Mouse (Mus musculus): ENCODE measurements around the gene Slc26a9.

The Slc26a9 gene

GRCm38 (mm10) chr1:131734657-131735273 lies 9.1 kb upstream of the Slc26a9 start:
- no peak for DNase-seq (ENCODE audit: extremely low read depth, insufficient read length, low spot score)

GRCm38 (mm10) chr1:131736494-131736893 lies 7.3 kb upstream of the Slc26a9 start:
- no peak for DNase-seq (ENCODE audit: extremely low read depth, insufficient read length, low spot score)

- peak; percentile 31 for DNase-seq (ENCODE audit: extremely low read depth, insufficient read length, low spot score)
Observed at GRCm38 (mm10) chr1:131737269-131737668, 6.6 kb upstream of the Slc26a9 start.

GRCm38 (mm10) chr1:131738760-131739159 lies 5.1 kb upstream of the Slc26a9 start:
- DNase-seq (ENCODE audit: extremely low read depth, insufficient read length, low spot score) = no peak

- no peak for DNase-seq (ENCODE audit: extremely low read depth, insufficient read length, low spot score)
Observed at GRCm38 (mm10) chr1:131739481-131740160, 4.2 kb upstream of the Slc26a9 start.

GRCm38 (mm10) chr1:131745391-131745790 lies 1.6 kb downstream of the Slc26a9 start:
- DNase-seq (ENCODE audit: extremely low read depth, insufficient read length, low spot score) = no peak

- peak; percentile 50 for DNase-seq (ENCODE audit: extremely low read depth, insufficient read length, low spot score)
Observed at GRCm38 (mm10) chr1:131747761-131748160, 3.9 kb downstream of the Slc26a9 start.

GRCm38 (mm10) chr1:131748636-131749035 lies 4.8 kb downstream of the Slc26a9 start:
- no peak for DNase-seq (ENCODE audit: extremely low read depth, insufficient read length, low spot score)

GRCm38 (mm10) chr1:131749706-131750545 lies 6.1 kb downstream of the Slc26a9 start:
- no peak for DNase-seq (ENCODE audit: extremely low read depth, insufficient read length, low spot score)

GRCm38 (mm10) chr1:131751181-131751890 lies 7.5 kb downstream of the Slc26a9 start:
- DNase-seq (ENCODE audit: extremely low read depth, insufficient read length, low spot score) = peak; percentile 60

- peak; percentile 33 for DNase-seq (ENCODE audit: extremely low read depth, insufficient read length, low spot score)
Observed at GRCm38 (mm10) chr1:131751891-131752311, 8.1 kb downstream of the Slc26a9 start.

- no peak for DNase-seq (ENCODE audit: extremely low read depth, insufficient read length, low spot score)
Observed at GRCm38 (mm10) chr1:131754212-131754829, 10.5 kb downstream of the Slc26a9 start.

- no peak for DNase-seq (ENCODE audit: extremely low read depth, insufficient read length, low spot score)
Observed at GRCm38 (mm10) chr1:131754916-131755315, 11.1 kb downstream of the Slc26a9 start.

- DNase-seq (ENCODE audit: extremely low read depth, insufficient read length, low spot score) = no peak
Observed at GRCm38 (mm10) chr1:131757211-131757610, 13.4 kb downstream of the Slc26a9 start.

GRCm38 (mm10) chr1:131758796-131759195 lies 15.0 kb downstream of the Slc26a9 start:
- no peak for DNase-seq (ENCODE audit: extremely low read depth, insufficient read length, low spot score)

GRCm38 (mm10) chr1:131759667-131760427 lies 16.0 kb downstream of the Slc26a9 start:
- no peak for DNase-seq (ENCODE audit: extremely low read depth, insufficient read length, low spot score)

- no peak for DNase-seq (ENCODE audit: extremely low read depth, insufficient read length, low spot score)
Observed at GRCm38 (mm10) chr1:131760428-131760820, 16.6 kb downstream of the Slc26a9 start.

- DNase-seq (ENCODE audit: extremely low read depth, insufficient read length, low spot score) = no peak
Observed at GRCm38 (mm10) chr1:131761079-131761831, 17.4 kb downstream of the Slc26a9 start.

- DNase-seq (ENCODE audit: extremely low read depth, insufficient read length, low spot score) = no peak
Observed at GRCm38 (mm10) chr1:131763683-131764082, 19.9 kb downstream of the Slc26a9 start.

Measured in 3134 (cell line).